Mouse (Mus musculus) stomach, postnatal 0 days (tissue): ENCODE data around the gene Efhd1. TPM values are rescaled to one million over a fixed set of nuclear protein-coding genes. Genes with fewer than 3 reads are reported as not detected.

ENCODE experiments used
- ATAC-seq: fragments of 200-750 bp; cut with Nextera tagmentation; 2 replicates; pipeline ENCODE4 v1.8.0; 2017; ENCODE audit not compliant: low FRiP score, low TSS enrichment
- DNase-seq: peaks from one replicate; pipeline ENCODE4 v3.0.0-alpha.2; 2016; ENCODE audit warnings: low spot score
- H3K27ac ChIP-seq: fragments of 300-500 bp; sonication (generic); replicated peaks from 2 replicates; pipeline ENCODE4 v1.5.1; 2014; ENCODE audit warnings: mild to moderate bottlenecking, control low read depth
- H3K27me3 ChIP-seq: fragments of 300-500 bp; sonication (generic); 2 replicates; pipeline ENCODE4 v1.6.1; 2014; ENCODE audit warnings: low read length; ENCODE audit not compliant: control insufficient read depth, insufficient read depth
- H3K36me3 ChIP-seq: fragments of 300-500 bp; sonication (generic); 2 replicates; pipeline ENCODE4 v1.6.1; 2014; ENCODE audit warnings: low read length, mixed read lengths; ENCODE audit not compliant: control insufficient read depth, insufficient read depth
- H3K4me1 ChIP-seq: fragments of 300-500 bp; sonication (generic); replicated peaks from 2 replicates; pipeline ENCODE4 v1.6.1; 2014; ENCODE audit warnings: antibody characterized with exemption; ENCODE audit not compliant: control insufficient read depth, insufficient read depth
- H3K4me2 ChIP-seq: fragments of 300-500 bp; sonication (generic); replicated peaks from 2 replicates; pipeline ENCODE4 v1.6.1; 2014; ENCODE audit warnings: low read depth, mild to moderate bottlenecking, control low read depth, moderate library complexity
- H3K4me3 ChIP-seq: fragments of 300-500 bp; sonication (generic); 2 replicates; pipeline ENCODE4 v1.5.1; 2014; ENCODE audit warnings: low read depth, low read length, control low read depth
- H3K9ac ChIP-seq: fragments of 300-500 bp; sonication (generic); 2 replicates; pipeline ENCODE4 v1.6.1; 2014; ENCODE audit warnings: mild to moderate bottlenecking, low read length, control low read depth, mixed read lengths
- H3K9me3 ChIP-seq: fragments of 300-500 bp; sonication (generic); 2 replicates; pipeline ENCODE4 v1.6.1; 2016; ENCODE audit warnings: low read length; ENCODE audit not compliant: control insufficient read depth
- CTCF ChIP-seq: IDR thresholded peaks from 2 replicates; pipeline ENCODE4 v1.5.1; 2016; ENCODE audit warnings: antibody characterized with exemption, low read depth, mild to moderate bottlenecking, moderate library complexity
- EP300 ChIP-seq: optimal IDR thresholded peaks from 2 replicates; pipeline ENCODE3; 2016; ENCODE audit warnings: antibody characterized with exemption
- WGBS: fragments of 180-500 bp; shearing (Covaris S2); extraction: QIAGEN DNeasy Blood & Tissue Kit; methylation state at CpG from one replicate; pipeline ENCODE4 v1.1.7; 2014; 5-methylcytosine and 5-hydroxymethylcytosine counted together
- polyA plus RNA-seq: library from polyadenylated mRNA; unstranded; fragments of >200 nt; fragmentation: Nextera tagmentation; extraction: Ambion mirVana; gene quantifications from 2 replicates; pipeline ENCODE4 v1.2.1, GENCODE M21; 2015

Gene Efhd1
- polyA plus RNA-seq, 1 experiment from 2014 or later, result 0.50 TPM

DNA sequence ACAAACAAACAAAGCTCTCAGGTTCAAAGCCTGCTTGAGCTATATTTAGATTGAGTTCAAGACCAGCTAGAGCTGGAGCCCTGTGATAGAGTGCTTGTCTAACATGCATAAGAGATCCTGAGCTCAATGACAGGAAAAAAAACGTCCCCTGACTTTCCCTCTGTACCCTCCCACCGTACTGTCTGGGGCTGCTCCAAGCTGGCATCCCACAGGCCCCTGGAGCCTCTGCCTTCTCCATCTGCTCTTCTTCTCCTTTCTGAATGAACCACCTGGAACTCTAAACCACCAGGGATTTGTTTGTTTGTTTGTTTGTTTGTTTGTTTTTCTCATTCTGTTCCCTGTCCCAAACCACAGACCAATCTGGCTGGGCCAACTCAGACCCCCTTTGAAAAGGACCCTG, 11.9 kb downstream of the Efhd1 start:
- Histone ChIP-seq H3K9me3 (no peaks in the 10 kb centered on the region), H3K4me1 (0 out of 2 replicates have a peak, but pooled peaks cover under 1% of the 10 kb centered on the region), H3K36me3 (no peaks in the 10 kb centered on the region), H3K4me2 (no peak overlapping the region), H3K4me3 (no peak overlapping the region), H3K27me3 (no peaks in the 10 kb centered on the region), H3K27ac (no peak overlapping the region), H3K9ac (no peak overlapping the region)
- DNase-seq (no peak), ATAC-seq (no peak)
- WGBS, result 39% methylated on average over 2 of the region's 2 CpGs
- TF ChIP-seq CTCF (no peak), EP300 (no peak)

DNA sequence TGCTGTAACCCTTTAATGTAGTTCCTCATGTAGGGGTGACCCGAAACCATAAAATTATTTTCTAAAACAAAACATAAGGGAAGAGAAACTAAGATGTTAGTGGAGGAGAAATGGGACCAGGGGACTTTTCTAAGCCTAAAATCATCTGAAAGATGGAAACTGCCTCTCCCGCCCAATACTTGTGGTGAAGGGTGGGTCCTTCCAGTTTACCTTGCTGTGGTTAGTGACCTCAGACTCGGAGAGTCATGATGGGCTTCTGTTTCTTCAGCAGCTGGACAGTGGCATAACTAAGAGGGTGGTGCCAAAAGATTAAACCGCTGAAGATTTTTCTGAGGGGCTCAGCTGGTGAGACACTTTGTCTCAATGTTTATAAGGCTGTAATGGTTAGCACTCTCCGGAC, 16.1 kb downstream of the Efhd1 start:
- TF ChIP-seq CTCF (no peak), EP300 (no peak)
- no peaks in the 10 kb centered on the region for H3K9me3 ChIP-seq
- H3K36me3 ChIP-seq, result no peaks in the 10 kb centered on the region
- ATAC-seq (no peak), DNase-seq (no peak)
- H3K4me1 ChIP-seq, result no peaks in the 10 kb centered on the region
- H3K9ac ChIP-seq, result no peak overlapping the region
- 55% methylated on average over 5 of the region's 5 CpGs for WGBS
- H3K27me3 ChIP-seq, result no peaks in the 10 kb centered on the region
- H3K27ac ChIP-seq, result no peak overlapping the region
- no peak overlapping the region for H3K4me3 ChIP-seq
- no peak overlapping the region for H3K4me2 ChIP-seq

DNA sequence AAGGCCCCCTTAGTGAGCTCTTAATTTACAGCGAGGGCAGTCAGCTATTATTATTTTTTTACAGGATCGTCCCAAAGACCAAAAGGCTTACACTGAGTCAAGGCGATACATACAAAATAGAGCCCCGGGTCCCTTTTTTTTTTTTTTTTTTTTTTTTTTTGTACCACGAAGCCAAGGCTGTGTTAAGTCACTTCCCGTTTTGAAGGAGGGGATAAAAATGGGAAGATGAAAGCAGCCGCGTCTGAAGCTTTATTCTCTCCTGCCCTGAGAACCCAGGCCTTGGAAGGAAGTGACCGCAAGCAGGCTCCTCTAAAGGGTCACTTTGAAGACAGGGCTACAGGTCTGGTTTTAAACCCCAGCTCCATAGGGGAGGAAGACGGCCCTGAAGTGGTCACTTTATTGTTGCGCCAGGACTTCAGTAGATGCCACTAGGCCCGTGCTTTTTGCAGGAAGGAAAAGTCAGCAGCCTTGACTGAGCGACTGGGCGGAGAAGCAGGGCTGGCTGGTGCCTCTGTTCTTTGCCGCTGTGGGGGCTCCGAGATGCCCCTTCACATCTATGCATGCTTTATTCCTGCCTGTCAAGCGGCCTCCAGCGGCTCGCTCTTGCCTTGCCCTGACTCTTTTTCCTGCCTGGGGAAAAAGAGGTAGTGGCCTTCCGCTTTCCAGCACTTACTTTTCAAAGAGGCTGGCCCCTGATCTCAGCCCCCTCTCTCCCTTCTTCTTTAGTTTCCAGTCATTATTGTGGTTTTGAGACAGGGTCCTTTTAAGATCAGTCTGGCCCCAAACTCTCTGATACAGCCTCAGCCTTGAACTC, 17.6 kb downstream of the Efhd1 start:
- Histone ChIP-seq H3K4me3 (no peak overlapping the region), H3K4me2 (no peak overlapping the region), H3K9ac (no peak overlapping the region), H3K4me1 (no peaks in the 10 kb centered on the region), H3K9me3 (no peaks in the 10 kb centered on the region), H3K27me3 (no peaks in the 10 kb centered on the region), H3K36me3 (no peaks in the 10 kb centered on the region), H3K27ac (no peak overlapping the region)
- no peak for DNase-seq
- no peak for TF ChIP-seq CTCF
- TF ChIP-seq EP300, result no peak
- ATAC-seq, result no peak
- WGBS, result 32% methylated on average over 20 of the region's 20 CpGs

DNA sequence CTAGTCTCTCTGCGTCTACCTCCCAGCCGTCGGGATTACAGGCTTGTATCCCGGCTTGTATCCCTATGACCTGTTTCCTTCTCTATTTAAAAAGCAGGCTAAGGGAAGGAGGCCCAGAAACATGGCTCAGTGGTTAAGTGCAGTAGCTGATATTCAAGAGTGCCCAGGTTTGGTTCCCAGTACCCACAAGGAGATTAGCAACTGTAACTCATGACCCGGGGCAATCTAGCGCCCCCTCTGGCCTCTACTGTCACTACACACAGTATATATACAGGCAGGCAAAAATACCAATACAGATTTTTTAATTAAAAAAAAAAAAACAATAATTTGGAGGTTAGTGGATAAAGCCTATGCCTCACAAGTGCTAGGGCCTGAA, 18.2 kb downstream of the Efhd1 start:
- no peak overlapping the region for H3K4me3 ChIP-seq
- H3K4me1 ChIP-seq, result no peaks in the 10 kb centered on the region
- no peak for ATAC-seq
- H3K36me3 ChIP-seq, result no peaks in the 10 kb centered on the region
- H3K27me3 ChIP-seq, result no peaks in the 10 kb centered on the region
- DNase-seq, result no peak
- no peaks in the 10 kb centered on the region for H3K9me3 ChIP-seq
- H3K27ac ChIP-seq, result no peak overlapping the region
- WGBS, result 65% methylated on average over 6 of the region's 6 CpGs
- TF ChIP-seq EP300 (no peak), CTCF (no peak)
- no peak overlapping the region for H3K9ac ChIP-seq
- H3K4me2 ChIP-seq, result no peak overlapping the region

DNA sequence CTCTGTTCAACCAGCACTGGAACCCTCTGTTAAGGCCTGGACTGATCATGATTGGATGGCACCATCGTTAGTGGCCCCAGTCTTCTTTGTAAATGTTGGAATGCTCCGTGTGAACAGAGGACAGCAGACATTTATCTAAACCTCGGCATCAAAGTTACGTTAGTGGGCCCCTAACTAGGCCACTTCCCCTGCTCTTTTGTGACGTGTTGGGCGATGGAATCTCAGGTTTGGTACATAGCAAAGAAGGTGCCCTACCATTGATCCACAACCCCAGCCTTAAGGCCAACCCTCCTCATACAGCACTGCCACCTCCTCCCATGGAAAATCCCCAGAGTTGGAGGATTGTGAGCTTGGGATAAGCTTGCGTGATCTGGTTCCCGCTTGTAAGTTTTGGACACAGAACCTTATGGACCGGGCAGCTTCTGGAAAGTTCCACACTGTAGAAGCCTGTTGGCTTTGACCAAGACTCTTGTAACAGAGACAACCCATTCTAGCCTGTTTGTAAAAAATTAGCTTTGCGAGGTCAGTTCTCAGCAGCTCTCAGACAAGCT, 19.3 kb downstream of the Efhd1 start:
- H3K4me2 ChIP-seq, result no peak overlapping the region
- ATAC-seq (no peak), DNase-seq (no peak)
- H3K27me3 ChIP-seq, result no peaks in the 10 kb centered on the region
- no peak for TF ChIP-seq CTCF
- TF ChIP-seq EP300, result no peak
- no peak overlapping the region for H3K27ac ChIP-seq
- no peaks in the 10 kb centered on the region for H3K4me1 ChIP-seq
- no peaks in the 10 kb centered on the region for H3K36me3 ChIP-seq
- no peaks in the 10 kb centered on the region for H3K9me3 ChIP-seq
- no peak overlapping the region for H3K9ac ChIP-seq
- H3K4me3 ChIP-seq, result no peak overlapping the region
- WGBS, result 80% methylated on average over 10 of the region's 10 CpGs

DNA sequence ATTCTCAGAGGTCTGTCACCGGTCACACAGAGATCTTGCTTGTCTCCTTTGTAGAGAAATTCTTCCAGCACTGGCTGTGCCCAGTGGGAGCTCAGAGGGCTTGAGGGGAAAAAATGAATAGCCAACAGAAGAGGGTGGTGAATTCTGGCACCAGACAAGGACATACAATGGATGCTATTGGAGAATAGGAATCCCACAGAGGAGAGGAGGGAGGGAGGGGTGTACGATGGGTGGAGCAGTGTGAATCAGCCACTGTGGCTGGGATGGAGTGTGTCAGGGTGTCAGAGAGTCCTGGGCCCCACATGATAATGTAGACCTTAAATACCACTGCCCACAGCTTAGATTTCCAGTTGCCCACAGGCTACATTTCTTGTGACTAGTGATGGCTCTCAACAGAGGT, 22.9 kb downstream of the Efhd1 start:
- Histone ChIP-seq H3K4me3 (no peak overlapping the region), H3K9ac (no peak overlapping the region), H3K4me1 (no peaks in the 10 kb centered on the region), H3K27me3 (no peaks in the 10 kb centered on the region), H3K9me3 (no peaks in the 10 kb centered on the region), H3K27ac (no peak overlapping the region), H3K36me3 (no peaks in the 10 kb centered on the region), H3K4me2 (no peak overlapping the region)
- WGBS, result 84% methylated on average over 2 of the region's 2 CpGs
- TF ChIP-seq CTCF (no peak), EP300 (no peak)
- ATAC-seq, result no peak
- no peak for DNase-seq
